Mouse (Mus musculus) adrenal gland, adult (tissue): ENCODE results near the gene AB124611.
"Not testable (repeated sequence)": the region's sequence is repeated elsewhere in the genome, so short reads cannot be mapped to it uniquely, and the experiment has no call there.

Experiments
- DNase-seq, 2 experiments: peaks; one replicate each; pipeline ENCODE4 v3.0.0; 2022 to 2023; ENCODE audit warnings: low spot score in 1 of 2; ENCODE audit not compliant: inconsistent age in 2 of 2

AB124611 gene

DNA sequence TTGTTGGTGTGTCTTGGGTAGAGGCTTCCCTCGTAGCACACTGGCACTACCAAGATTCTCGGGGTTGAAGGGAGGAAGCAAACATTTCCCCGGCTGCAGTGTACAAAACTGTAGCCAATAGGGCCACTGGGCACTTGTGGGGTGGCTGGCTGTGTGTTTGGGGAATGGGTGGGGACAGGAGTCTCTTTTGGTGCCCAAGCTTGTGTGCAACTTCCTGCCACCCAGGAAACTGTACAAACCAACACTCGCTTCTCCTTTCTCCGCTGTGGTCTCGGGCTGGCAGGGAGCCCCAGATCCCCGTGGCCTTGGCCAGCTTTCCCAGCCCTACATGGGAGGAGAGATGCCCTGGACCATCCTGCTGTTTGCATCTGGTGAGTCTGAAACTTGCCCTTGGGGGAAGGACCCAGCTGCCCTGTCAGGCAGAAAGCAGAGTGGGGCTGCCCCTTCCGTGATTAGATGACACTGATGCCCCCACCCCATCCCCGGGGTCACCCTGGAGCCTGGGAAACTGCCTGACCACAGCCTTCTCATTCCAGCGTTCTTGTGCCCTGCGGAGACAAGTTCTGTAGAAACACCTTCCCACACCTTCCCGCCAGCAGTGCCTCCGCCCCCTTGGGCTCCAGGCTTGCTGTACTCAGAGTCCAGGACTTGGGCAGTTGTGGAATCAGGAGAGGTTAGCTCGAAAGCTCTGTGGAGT is at the start of gene AB124611:
AB124611 (plus strand) TSS at position 240 of the 697 bp plus-strand sequence.
- peak in 1 of 2 experiments; percentile 52 for DNase-seq

- DNase-seq: no peak
Observed at GRCm38 (mm10) chr9:21477707-21478106, 48.3 kb upstream of the AB124611 start.

- no peak for DNase-seq
Observed at GRCm38 (mm10) chr9:21484065-21484464, 41.9 kb upstream of the AB124611 start.

DNA sequence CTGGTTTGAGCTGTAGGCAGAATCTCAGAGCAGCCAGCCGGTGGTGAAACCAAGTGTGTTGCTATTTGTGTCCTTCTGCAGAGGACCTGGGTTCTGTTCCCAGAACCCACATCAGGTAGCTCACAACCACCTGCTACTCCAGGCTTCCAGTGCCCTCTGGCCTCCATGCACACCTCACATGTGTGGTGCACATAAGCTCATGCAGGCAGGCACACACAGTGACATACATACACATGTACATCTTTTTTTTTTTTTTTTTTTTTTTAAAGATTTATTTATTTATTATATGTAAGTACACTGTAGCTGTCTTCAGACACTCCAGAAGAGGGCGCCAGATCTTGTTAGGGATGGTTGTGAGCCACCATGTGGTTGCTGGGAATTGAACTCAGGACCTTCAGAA is 37.7 kb upstream of the AB124611 start:
- not testable (repeated sequence) for DNase-seq

- no peak for DNase-seq
Observed at GRCm38 (mm10) chr9:21490696-21491095, 35.3 kb upstream of the AB124611 start.

DNA sequence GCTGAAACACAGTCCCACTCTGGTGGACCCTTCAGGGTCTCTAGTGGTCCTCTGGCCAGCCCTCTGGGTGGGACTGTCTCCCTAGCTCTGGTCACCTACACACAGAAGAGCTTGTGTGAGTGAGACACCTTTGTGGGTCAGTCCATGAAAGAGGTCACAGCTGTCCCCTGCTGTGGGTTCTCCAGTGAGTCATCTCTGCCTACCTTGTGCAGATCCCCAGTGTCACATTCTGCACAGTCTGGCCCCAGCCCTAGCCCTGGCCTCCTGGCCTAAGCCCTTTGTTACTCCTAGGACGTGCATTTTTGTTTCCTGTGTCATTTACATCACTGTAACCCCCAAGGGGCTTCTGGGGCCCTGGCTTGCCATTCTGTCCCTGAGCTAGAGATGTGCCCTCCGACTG is 32.1 kb upstream of the AB124611 start:
- no peak for DNase-seq

GRCm38 (mm10) chr9:21494726-21495125 is 31.2 kb upstream of the AB124611 start:
- peak in 1 of 2 experiments; percentile 52 for DNase-seq

- peak; percentile 35 to 77 for DNase-seq
Observed at GRCm38 (mm10) chr9:21496308-21497049, 29.5 kb upstream of the AB124611 start.

- DNase-seq: no peak
Observed at GRCm38 (mm10) chr9:21497050-21497542, 28.9 kb upstream of the AB124611 start.

GRCm38 (mm10) chr9:21497664-21498063 is 28.3 kb upstream of the AB124611 start:
- DNase-seq: no peak

GRCm38 (mm10) chr9:21498284-21498902 is 27.6 kb upstream of the AB124611 start:
- DNase-seq: no peak

GRCm38 (mm10) chr9:21503352-21503751 is 22.6 kb upstream of the AB124611 start:
- peak in 1 of 2 experiments; percentile 27 for DNase-seq

DNA sequence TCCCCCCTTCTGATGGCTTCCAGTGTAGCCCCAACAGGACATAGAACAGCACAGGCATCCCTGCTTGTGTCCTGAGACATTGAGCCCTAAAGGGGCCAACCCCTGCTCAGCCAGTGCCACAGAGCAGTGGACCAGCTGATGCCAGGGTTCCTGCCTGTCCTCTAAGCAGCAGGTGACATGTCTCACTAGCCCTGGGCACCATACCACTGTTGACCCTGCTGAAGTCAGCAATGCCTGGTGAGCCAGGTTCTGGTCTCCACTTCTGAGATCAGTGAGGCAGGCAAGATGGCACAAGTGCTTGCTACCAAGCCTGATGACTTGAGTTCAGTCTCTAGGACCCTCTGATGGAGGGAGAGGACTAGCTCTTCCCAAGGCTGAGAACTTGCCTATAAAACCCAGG is 20.2 kb upstream of the AB124611 start:
- DNase-seq: peak in 1 of 2 experiments; percentile 27

DNA sequence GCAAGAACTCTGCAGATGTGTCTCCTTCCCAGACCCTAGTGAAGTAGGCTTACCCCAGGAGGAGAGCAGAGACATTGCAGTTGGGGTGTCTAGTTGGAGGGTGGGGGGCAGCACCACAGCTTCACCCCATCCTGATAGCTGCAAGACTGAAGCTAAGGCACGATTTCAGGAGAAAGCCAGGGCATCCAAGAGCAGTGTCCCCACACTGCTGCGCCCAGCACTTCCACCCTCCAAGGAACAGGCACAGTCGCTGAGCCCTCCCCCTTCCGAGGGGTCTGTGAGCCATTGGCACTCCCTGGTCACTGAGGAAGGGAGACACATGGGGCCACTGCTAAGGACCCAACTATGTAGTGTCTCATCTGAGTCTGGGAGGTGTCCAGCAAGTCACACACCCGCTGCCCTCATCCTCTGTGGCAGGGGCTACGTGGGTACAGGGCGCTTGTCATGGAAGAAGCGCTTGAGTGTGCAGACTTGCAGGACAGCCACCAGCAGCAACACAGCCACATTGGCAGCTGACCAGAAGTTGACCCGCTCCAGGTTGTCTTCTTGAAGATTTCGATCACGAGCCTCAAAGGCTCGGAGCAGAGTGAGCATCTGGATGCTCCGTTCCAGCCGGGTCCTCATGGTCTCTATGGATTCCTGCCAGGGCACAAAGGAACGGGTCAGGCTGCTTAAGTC is 18.1 kb upstream of the AB124611 start:
- peak in 1 of 2 experiments; percentile 51 for DNase-seq

DNA sequence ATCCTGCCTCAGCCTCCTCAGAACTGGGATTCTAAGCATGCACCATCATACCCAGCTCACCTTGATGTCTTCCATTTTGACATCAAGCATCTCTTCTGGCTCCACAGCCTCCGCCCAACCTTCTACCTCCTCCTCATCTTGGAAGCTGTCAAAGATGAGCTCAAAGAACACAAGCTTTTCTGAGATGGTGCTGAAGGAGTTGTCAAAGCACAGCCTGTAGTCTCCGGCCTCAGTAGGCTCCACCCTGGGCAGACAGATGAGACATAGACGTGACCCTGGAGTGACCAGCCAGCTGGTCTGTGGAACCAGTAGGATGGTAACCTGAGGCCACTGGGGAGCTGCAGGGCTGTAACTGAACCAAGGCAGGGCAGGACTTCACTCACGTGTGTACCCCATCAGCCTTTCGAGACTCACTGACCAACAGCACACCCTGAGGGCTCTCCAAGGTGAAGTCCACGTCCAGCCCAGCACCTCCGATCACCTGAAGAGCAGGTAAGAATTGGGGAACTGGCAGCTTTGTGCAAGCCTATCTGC is 17.0 kb upstream of the AB124611 start:
- peak; percentile 36 to 63 for DNase-seq

DNA sequence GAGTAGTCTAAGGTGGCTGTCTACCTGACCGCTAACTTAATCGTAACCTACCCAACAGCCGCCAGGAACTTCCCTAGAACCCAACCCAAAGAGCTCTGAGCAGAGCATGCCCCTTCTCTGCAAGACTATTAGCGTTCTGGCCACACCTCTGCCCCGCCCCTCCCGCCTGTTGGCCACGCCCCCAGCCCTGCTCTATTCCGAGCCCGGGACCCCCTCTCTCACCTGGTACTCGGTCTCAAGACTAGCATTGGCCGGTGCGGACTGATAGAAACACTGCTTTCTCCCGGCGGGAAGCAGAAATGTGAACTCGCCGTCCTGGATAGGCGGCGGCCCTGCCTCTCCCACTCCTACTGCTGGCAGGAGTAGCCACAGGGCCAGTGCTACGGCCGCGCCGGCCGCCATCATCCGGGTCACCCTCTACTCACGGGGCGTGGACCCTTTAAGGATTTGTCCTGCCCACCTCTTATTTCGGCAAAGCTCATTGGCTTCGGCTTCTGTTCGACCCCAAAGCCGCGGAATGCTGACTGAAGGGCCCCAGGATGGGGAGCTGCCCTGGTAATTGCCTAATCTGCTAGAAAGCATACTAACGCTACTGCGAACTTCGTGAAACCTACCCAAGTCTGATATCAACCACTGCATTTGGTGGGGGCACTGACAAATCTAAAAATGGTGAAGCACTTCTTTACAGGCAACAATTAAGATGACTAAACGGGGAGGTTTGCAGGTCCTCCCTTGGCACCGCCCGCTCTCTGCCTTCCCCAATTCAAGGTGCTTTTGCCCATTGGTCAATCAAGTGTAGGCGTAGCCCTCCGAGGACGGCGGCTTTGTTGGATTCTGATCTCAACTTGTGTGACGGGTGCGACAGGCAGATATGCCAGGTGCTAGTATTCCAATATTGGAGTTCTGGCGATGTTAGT is 15.9 kb upstream of the AB124611 start, which contains the start of gene Tmed1:
Tmed1 (minus strand) TSS at position 481 of the 917 bp plus-strand sequence.
- peak; percentile 96 to 99 for DNase-seq

DNA sequence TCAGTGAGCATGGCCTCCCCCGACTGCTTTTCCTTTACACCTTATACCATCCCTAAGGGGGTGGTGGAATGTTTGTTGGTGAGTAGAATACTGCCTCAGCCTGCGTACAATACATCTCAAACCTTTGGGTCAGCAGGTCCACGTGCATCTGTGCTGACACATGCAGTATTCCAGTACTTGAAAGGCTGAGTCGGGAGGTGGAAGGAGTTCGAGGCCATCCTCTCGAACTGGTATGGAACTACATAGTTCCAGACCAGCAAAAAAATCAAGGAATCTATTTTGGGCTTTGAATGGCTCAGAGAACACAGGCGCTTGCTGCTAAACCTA is 15.3 kb upstream of the AB124611 start:
- no peak for DNase-seq

- DNase-seq: peak in 1 of 2 experiments; percentile 41
Observed at GRCm38 (mm10) chr9:21511052-21511451, 14.9 kb upstream of the AB124611 start.

DNA sequence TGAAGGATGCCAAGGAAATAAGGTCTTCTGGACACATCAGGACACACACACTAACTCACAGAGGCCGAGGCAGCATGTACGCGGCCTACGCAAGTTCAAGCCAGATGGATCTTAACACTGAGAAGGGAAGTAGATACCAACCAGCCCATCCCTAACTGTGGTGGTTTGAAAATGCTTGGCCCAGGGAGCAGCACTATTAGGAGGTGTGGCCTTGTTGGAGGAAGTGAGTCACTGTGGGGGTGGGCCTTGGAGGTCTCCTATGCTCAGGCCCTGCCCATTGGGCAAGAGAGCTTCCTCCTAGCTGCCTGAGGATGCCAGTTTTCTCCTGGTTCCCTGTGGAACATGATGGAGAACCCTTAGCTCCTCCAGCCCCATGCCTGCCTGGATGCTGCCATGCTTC is 12.5 kb upstream of the AB124611 start:
- no peak for DNase-seq
